Mouse (Mus musculus) spleen, postnatal 36 days (tissue): Measurements from ENCODE around the gene Prdm12.
A peak's percentile ranks its signal among the peaks of the same experiment; 100 is the strongest.
"Not testable (repeated sequence)": the region's sequence is repeated elsewhere in the genome, so short reads cannot be mapped to it uniquely, and the experiment has no call there.

Experiments used
- DNase-seq, 2 experiments: peaks; one replicate each; pipeline ENCODE4 v3.0.0; 2022; ENCODE audit warnings: low spot score in 2 of 2, mixed read lengths in 1 of 2

Prdm12 gene

GRCm38 (mm10) chr2:31641929-31642328 is 2.1 kb downstream of the Prdm12 start:
- no peak for DNase-seq

GRCm38 (mm10) chr2:31653971-31654853 is 14.4 kb downstream of the Prdm12 start:
- peak in 1 of 2 experiments; percentile 10 for DNase-seq

GRCm38 (mm10) chr2:31654854-31655559 is 15.2 kb downstream of the Prdm12 start:
- no peak for DNase-seq

- no peak for DNase-seq
These were observed 16.5 kb downstream of the Prdm12 start for GRCm38 (mm10) chr2:31656374-31656773.

GRCm38 (mm10) chr2:31662939-31663803 is 23.3 kb downstream of the Prdm12 start:
- no peak for DNase-seq

- no peak for DNase-seq
These were observed 24.0 kb downstream of the Prdm12 start for GRCm38 (mm10) chr2:31663804-31664180.

GRCm38 (mm10) chr2:31667332-31667731 is 27.5 kb downstream of the Prdm12 start:
- no peak for DNase-seq

GRCm38 (mm10) chr2:31670551-31671035 is 30.8 kb downstream of the Prdm12 start, which contains the start of gene Exosc2:
Gene Exosc2, plus strand, starts transcription at chr2:31670715.
- DNase-seq, result peak; percentile 90 to 94

GRCm38 (mm10) chr2:31678641-31679040 is 38.8 kb downstream of the Prdm12 start:
- DNase-seq, result no peak

GRCm38 (mm10) chr2:31681051-31681707 is 41.3 kb downstream of the Prdm12 start:
- DNase-seq, result not testable (repeated sequence)

GRCm38 (mm10) chr2:31681731-31682235 is 41.9 kb downstream of the Prdm12 start:
- no peak for DNase-seq

GRCm38 (mm10) chr2:31683666-31684065 is 43.8 kb downstream of the Prdm12 start:
- peak; percentile 28 to 49 for DNase-seq

- peak; percentile 96 for DNase-seq
These were observed 48.5 kb downstream of the Prdm12 start, which contains the start of gene Abl1 for GRCm38 (mm10) chr2:31688074-31688925. Gene Abl1, plus strand, starts transcription at chr2:31688376.

- DNase-seq, result peak in 1 of 2 experiments; percentile 17
These were observed 49.2 kb downstream of the Prdm12 start for GRCm38 (mm10) chr2:31689045-31689444.

GRCm38 (mm10) chr2:31690063-31690462 is 50.2 kb downstream of the Prdm12 start:
- no peak for DNase-seq

GRCm38 (mm10) chr2:31698209-31698608 is 58.4 kb downstream of the Prdm12 start:
- no peak for DNase-seq

GRCm38 (mm10) chr2:31700545-31701446 is 61.0 kb downstream of the Prdm12 start:
- no peak for DNase-seq

- no peak for DNase-seq
These were observed 63.4 kb downstream of the Prdm12 start for GRCm38 (mm10) chr2:31703226-31703625.
